Mouse (Mus musculus) forebrain, embryonic 11.5 days (tissue): ENCODE measurements around the gene Txndc9. TPM values are rescaled to one million over a fixed set of nuclear protein-coding genes. Genes with fewer than 3 reads are reported as not detected.

ENCODE experiments used
- ATAC-seq: fragments of 200-750 bp; cut with Nextera tagmentation; replicated peaks from 2 replicates; pipeline ENCODE4 v1.8.0; 2017; ENCODE audit warnings: moderate TSS enrichment; ENCODE audit not compliant: low FRiP score
- DNase-seq: peaks from one replicate; pipeline ENCODE4 v3.0.0-alpha.2; 2017; ENCODE audit warnings: low spot score
- H3K27ac ChIP-seq: fragments of 300-500 bp; sonication (generic); 2 replicates; pipeline ENCODE4 v1.5.1; 2014; ENCODE audit warnings: low read depth, low read length
- H3K27me3 ChIP-seq: fragments of 300-500 bp; sonication (generic); 2 replicates; pipeline ENCODE4 v1.6.1; 2014; ENCODE audit warnings: mild to moderate bottlenecking, low read length, mixed read lengths; ENCODE audit not compliant: control insufficient read depth, insufficient read depth
- H3K36me3 ChIP-seq: fragments of 300-500 bp; sonication (generic); 2 replicates; pipeline ENCODE4 v1.6.1; 2014; ENCODE audit warnings: mild to moderate bottlenecking, low read length, moderate library complexity, mixed read lengths; ENCODE audit not compliant: control insufficient read depth, insufficient read depth
- H3K4me1 ChIP-seq: fragments of 300-500 bp; sonication (generic); replicated peaks from 2 replicates; pipeline ENCODE4 v1.6.1; 2014; ENCODE audit warnings: low read length, mixed read lengths; ENCODE audit not compliant: control insufficient read depth, insufficient read depth
- H3K4me2 ChIP-seq: fragments of 300-500 bp; sonication (generic); 2 replicates; pipeline ENCODE4 v1.6.1; 2014; ENCODE audit warnings: low read depth, mild to moderate bottlenecking, low read length, moderate library complexity, mixed read lengths; ENCODE audit not compliant: severe bottlenecking
- H3K4me3 ChIP-seq: fragments of 300-500 bp; sonication (generic); 2 replicates; pipeline ENCODE4 v1.5.1; 2014; ENCODE audit warnings: low read depth, low read length
- H3K9ac ChIP-seq: fragments of 300-500 bp; sonication (generic); 2 replicates; pipeline ENCODE4 v1.6.1; 2014; ENCODE audit warnings: low read length
- H3K9me3 ChIP-seq: fragments of 300-500 bp; sonication (generic); 2 replicates; pipeline ENCODE4 v1.6.1; 2016; ENCODE audit warnings: low read length, mixed read lengths; ENCODE audit not compliant: control insufficient read depth
- WGBS: fragments of 180-500 bp; shearing (Covaris S2); extraction: QIAGEN DNeasy Blood & Tissue Kit; methylation state at CpG from one replicate; pipeline ENCODE4 v1.1.7; 2014; 5-methylcytosine and 5-hydroxymethylcytosine counted together
- polyA plus RNA-seq: library from polyadenylated mRNA; unstranded; fragments of >200 nt; fragmentation: Nextera tagmentation; extraction: Ambion mirVana; gene quantifications from 2 replicates; pipeline ENCODE4 v1.2.1, GENCODE M21; 2014

Txndc9 gene
- polyA plus RNA-seq: 147 and 163 TPM in 2 replicates

GRCm38 (mm10) chr1:37997867-37998266 lies at the start of gene Txndc9, which contains the start of gene Eif5b:
Gene Txndc9, minus strand, starts transcription at chr1:37997893.
Gene Eif5b, plus strand, starts transcription at chr1:37998010.
- peak within 1 kb of the TSS; percentile 86 for H3K4me2 ChIP-seq
- H3K4me1 ChIP-seq: peaks cover 2% of the 10 kb centered on the region; the same call in 1 of the 2 replicates
- peak; percentile 96 for DNase-seq
- H3K36me3 ChIP-seq: peaks cover 10% of the 10 kb centered on the region
- H3K9ac ChIP-seq: peak within 1 kb of the TSS; percentile 84
- peak within 1 kb of the TSS; percentile 91 for H3K4me3 ChIP-seq
- WGBS: under 1% methylated on average over 50 of the region's 50 CpGs
- peak within 1 kb of the TSS; percentile 93 for H3K27ac ChIP-seq
- H3K9me3 ChIP-seq: no peaks in the 10 kb centered on the region
- ATAC-seq: peak; percentile 92
- no peaks in the 10 kb centered on the region for H3K27me3 ChIP-seq

GRCm38 (mm10) chr1:38038898-38039297 lies 41.2 kb upstream of the Txndc9 start:
- WGBS: 99% methylated on average over 2 of the region's 2 CpGs
- DNase-seq: no peak
- no peak for ATAC-seq
- peaks cover 16% of the 10 kb centered on the region; the same call in 1 of the 2 replicates for H3K36me3 ChIP-seq
- H3K9me3 ChIP-seq: no peaks in the 10 kb centered on the region; the same call in 1 of the 2 replicates
- H3K27me3 ChIP-seq: no peaks in the 10 kb centered on the region
- no peak overlapping the region for H3K27ac ChIP-seq
- H3K4me2 ChIP-seq: no peak overlapping the region
- no peaks in the 10 kb centered on the region for H3K4me1 ChIP-seq
- H3K9ac ChIP-seq: no peak overlapping the region
- H3K4me3 ChIP-seq: no peak overlapping the region

DNA sequence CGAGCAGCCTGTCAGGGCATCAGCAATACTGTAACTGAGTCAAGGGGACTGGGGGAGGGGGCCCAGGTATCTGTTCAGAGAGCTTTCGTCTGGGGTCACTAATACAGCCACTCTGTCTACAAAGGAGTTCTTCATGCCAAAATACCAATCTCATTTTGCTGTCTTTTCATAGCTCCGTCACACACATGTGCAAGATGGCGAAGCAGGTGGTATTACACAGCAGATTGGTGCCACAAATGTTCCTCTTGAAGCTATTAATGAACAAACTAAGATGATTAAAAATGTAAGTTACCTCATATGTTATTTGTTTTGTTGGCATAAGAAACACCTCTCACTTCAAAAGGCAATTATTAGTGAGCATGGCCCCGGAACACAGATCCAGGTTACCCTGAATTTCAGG lies 39.7 kb upstream of the Txndc9 start:
- WGBS: 93% methylated on average over 5 of the region's 5 CpGs
- Histone ChIP-seq H3K4me1 (no peaks in the 10 kb centered on the region), H3K27ac (no peak overlapping the region), H3K9ac (no peak overlapping the region), H3K9me3 (no peaks in the 10 kb centered on the region; the same call in 1 of the 2 replicates), H3K4me2 (no peak overlapping the region), H3K27me3 (no peaks in the 10 kb centered on the region), H3K4me3 (no peak overlapping the region), H3K36me3 (peaks cover 14% of the 10 kb centered on the region; the same call in 1 of the 2 replicates)
- DNase-seq (no peak), ATAC-seq (no peak)

DNA sequence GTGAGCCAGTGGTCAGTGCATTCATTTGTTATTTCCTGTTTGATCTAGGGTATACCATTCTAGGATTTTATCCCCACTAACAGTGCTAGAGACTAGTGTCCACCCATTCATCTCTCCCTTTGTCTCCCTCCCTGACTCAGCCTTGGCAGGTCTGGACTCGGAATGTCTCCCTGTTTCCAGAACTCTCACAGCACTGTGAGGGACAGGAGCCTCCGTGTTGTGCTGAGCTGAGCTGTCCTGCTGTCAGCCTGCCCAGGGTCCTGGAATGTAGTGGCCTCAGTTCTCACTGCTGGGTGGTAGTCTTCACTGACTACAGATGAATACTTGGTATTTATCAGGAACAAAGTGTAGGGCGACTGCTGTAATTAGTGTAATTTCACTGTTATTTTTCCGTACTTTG lies 37.8 kb upstream of the Txndc9 start:
- no peak for ATAC-seq
- Histone ChIP-seq H3K4me2 (no peak overlapping the region), H3K27me3 (no peaks in the 10 kb centered on the region), H3K4me1 (no peaks in the 10 kb centered on the region), H3K9ac (no peak overlapping the region), H3K27ac (no peak overlapping the region), H3K4me3 (no peak overlapping the region), H3K9me3 (no peaks in the 10 kb centered on the region), H3K36me3 (peaks cover 6% of the 10 kb centered on the region; the same call in 1 of the 2 replicates)
- no peak for DNase-seq
- WGBS: 93% methylated on average over 4 of the region's 4 CpGs

- Histone ChIP-seq H3K27ac (no peak overlapping the region), H3K4me3 (no peak overlapping the region), H3K4me2 (no peak overlapping the region), H3K4me1 (no peaks in the 10 kb centered on the region), H3K36me3 (0 out of 2 replicates have a peak, but pooled peaks cover 4% of the 10 kb centered on the region), H3K9ac (no peak overlapping the region), H3K9me3 (no peaks in the 10 kb centered on the region), H3K27me3 (no peaks in the 10 kb centered on the region)
- DNase-seq: no peak
- ATAC-seq: no peak
- WGBS: 94% methylated on average over 5 of the region's 5 CpGs
Measured at GRCm38 (mm10) chr1:38031391-38031790, 33.7 kb upstream of the Txndc9 start.

GRCm38 (mm10) chr1:38027301-38027700 lies 29.6 kb upstream of the Txndc9 start:
- no peak overlapping the region for H3K9ac ChIP-seq
- H3K4me1 ChIP-seq: no peaks in the 10 kb centered on the region
- no peak overlapping the region for H3K4me3 ChIP-seq
- H3K9me3 ChIP-seq: no peaks in the 10 kb centered on the region
- H3K27me3 ChIP-seq: no peaks in the 10 kb centered on the region
- DNase-seq: no peak
- no peaks in the 10 kb centered on the region; the same call in 1 of the 2 replicates for H3K36me3 ChIP-seq
- 94% methylated on average over 7 of the region's 7 CpGs for WGBS
- no peak for ATAC-seq
- no peak overlapping the region for H3K27ac ChIP-seq
- H3K4me2 ChIP-seq: no peak overlapping the region

DNA sequence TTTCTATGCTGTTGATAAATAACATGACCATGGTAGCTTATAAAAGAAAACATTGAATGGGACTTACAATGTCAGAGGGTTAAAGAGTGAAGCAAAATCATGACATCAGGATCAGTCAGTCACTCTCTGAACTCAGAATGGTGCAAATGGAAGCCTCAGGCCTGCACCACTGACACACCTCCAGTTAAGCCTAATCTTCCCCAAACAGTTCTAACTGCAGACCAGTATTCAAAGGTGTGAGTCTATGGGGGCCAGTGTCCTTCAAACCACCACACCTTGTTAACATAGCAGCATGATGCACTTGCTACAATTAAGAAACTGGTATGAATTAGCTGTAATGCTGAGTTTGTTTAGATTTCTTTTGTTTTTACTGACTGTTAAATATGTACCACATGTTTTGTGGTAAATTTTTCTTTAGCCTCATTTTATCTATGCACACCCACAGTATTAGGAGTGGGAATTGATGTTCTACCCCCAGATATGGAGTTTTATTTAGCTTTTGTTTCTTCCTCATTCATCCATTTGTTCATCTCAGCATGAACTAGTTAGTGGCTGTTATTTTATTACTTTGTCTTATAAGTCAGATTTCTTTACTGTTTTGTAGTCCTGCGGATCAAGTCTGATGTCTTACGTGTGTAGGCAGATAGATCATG lies 17.0 kb upstream of the Txndc9 start:
- WGBS: 93% methylated on average over 2 of the region's 2 CpGs

DNA sequence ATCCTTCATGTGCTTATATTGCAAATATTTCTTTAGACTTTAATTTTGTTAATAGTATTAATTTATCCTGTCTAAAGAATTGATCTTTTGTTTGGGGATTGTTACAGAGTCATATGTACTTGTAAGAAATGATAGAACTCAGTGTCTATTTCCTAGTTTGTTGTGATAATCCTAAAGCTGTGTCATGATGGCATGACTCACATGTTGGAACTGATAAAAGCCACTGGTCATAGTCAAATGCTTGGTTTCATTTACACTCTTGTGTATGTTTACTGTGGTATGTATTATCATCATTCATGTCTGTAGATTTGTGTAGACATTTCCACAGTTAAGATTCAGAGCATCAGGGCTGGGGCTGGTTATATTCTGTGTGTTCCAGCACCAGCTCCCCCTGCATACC lies 14.8 kb upstream of the Txndc9 start:
- Histone ChIP-seq H3K36me3 (no peaks in the 10 kb centered on the region), H3K27ac (no peak overlapping the region), H3K4me2 (no peak overlapping the region), H3K9ac (no peak overlapping the region), H3K27me3 (no peaks in the 10 kb centered on the region), H3K4me3 (no peak overlapping the region), H3K4me1 (no peaks in the 10 kb centered on the region), H3K9me3 (no peaks in the 10 kb centered on the region)
- DNase-seq: no peak
- no peak for ATAC-seq

More for the DNA sequence above, 17.0 kb upstream of the Txndc9 start:
- Histone ChIP-seq H3K27me3 (no peaks in the 10 kb centered on the region), H3K36me3 (no peaks in the 10 kb centered on the region; the same call in 1 of the 2 replicates), H3K9me3 (no peaks in the 10 kb centered on the region), H3K9ac (no peak overlapping the region), H3K4me3 (no peak overlapping the region), H3K4me1 (no peaks in the 10 kb centered on the region), H3K27ac (no peak overlapping the region), H3K4me2 (no peak overlapping the region)
- DNase-seq: no peak
- ATAC-seq: no peak

DNA sequence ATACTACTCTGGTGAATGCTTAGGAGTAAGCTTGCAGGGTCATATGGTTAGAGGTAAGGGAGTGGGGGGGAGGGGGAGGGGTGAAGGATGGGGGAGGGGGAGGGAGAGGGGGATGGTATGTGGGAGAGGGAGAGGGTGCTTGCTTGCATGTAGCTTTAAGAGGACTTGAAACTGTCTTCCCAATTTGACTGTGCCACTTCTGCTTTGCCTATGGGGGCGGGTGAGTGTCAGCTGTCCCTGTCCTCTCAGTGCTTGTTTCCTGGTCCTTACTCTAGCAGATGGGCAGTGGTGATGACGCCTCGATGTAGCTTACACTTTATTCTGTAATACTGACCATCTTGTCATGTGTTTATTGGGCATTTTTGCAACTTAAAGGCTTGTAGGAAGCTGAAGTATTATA lies 14.4 kb upstream of the Txndc9 start:
- no peak overlapping the region for H3K9ac ChIP-seq
- no peak overlapping the region for H3K27ac ChIP-seq
- WGBS: 85% methylated on average over 3 of the region's 3 CpGs
- no peaks in the 10 kb centered on the region for H3K9me3 ChIP-seq
- no peaks in the 10 kb centered on the region for H3K4me1 ChIP-seq
- no peak overlapping the region for H3K4me2 ChIP-seq
- DNase-seq: no peak
- no peaks in the 10 kb centered on the region for H3K27me3 ChIP-seq
- no peaks in the 10 kb centered on the region for H3K36me3 ChIP-seq
- no peak for ATAC-seq
- no peak overlapping the region for H3K4me3 ChIP-seq
